Mouse (Mus musculus): ENCODE measurements around the gene Rasl11b. TPM values are rescaled to one million over a fixed set of nuclear protein-coding genes. Genes with fewer than 3 reads are reported as not detected.

Rasl11b gene
- total and polyA plus RNA-seq, 2 experiments from 2014 or later, result 7.2 to 17.1 TPM

GRCm38 (mm10) chr5:74229775-74230413, 34.8 kb downstream of the Rasl11b start:
- Histone ChIP-seq H3K27ac (no peak overlapping the region), H3K9me3 (ENCODE audit: low read length) (no peaks in the 10 kb centered on the region), H3K27me3 (ENCODE audit: insufficient read depth, low read length) (no peaks in the 10 kb centered on the region), H3K36me3 (ENCODE audit: insufficient read depth, low read length) (no peaks in the 10 kb centered on the region), H3K4me2 (ENCODE audit: low read depth, low read length) (no peak overlapping the region), H3K4me1 (ENCODE audit: insufficient read depth, low read length) (no peaks in the 10 kb centered on the region), H3K9ac (replicated peaks; ENCODE audit: low read length) (no peak overlapping the region), H3K4me3 (ENCODE audit: low read length) (no peak overlapping the region)
- no peak for TF ChIP-seq CTCF (IDR thresholded peaks at IDR 0.05; ENCODE audit: low read depth)
- DNase-seq (ENCODE audit: low spot score) (no peak), ATAC-seq (0 out of 2 replicates have a peak, but pooled peaks have one; percentile 21)
- WGBS, result 53% methylated on average over 11 of the region's 11 CpGs

- Histone ChIP-seq H3K27me3 (ENCODE audit: insufficient read depth, low read length) (no peaks in the 10 kb centered on the region), H3K4me1 (ENCODE audit: insufficient read depth, low read length) (no peaks in the 10 kb centered on the region), H3K36me3 (ENCODE audit: insufficient read depth, low read length) (no peaks in the 10 kb centered on the region), H3K4me3 (ENCODE audit: low read length) (no peak overlapping the region), H3K27ac (no peak overlapping the region), H3K9me3 (ENCODE audit: low read length) (no peaks in the 10 kb centered on the region), H3K9ac (replicated peaks; ENCODE audit: low read length) (no peak overlapping the region), H3K4me2 (ENCODE audit: low read depth, low read length) (no peak overlapping the region)
- 39% methylated on average over 2 of the region's 2 CpGs for WGBS
- TF ChIP-seq CTCF (IDR thresholded peaks at IDR 0.05; ENCODE audit: low read depth), result no peak
- peak; percentile 43; the same call in 1 of the 2 replicates for ATAC-seq
- peak; percentile 11 for DNase-seq (ENCODE audit: low spot score)
Observed at GRCm38 (mm10) chr5:74230525-74230924, 35.4 kb downstream of the Rasl11b start.

GRCm38 (mm10) chr5:74233808-74234207, 38.7 kb downstream of the Rasl11b start:
- ATAC-seq, result no peak
- no peak for TF ChIP-seq CTCF (IDR thresholded peaks at IDR 0.05; ENCODE audit: low read depth)
- Histone ChIP-seq H3K4me3 (ENCODE audit: low read length) (no peak overlapping the region), H3K4me1 (ENCODE audit: insufficient read depth, low read length) (no peaks in the 10 kb centered on the region), H3K27me3 (ENCODE audit: insufficient read depth, low read length) (no peaks in the 10 kb centered on the region), H3K36me3 (ENCODE audit: insufficient read depth, low read length) (no peaks in the 10 kb centered on the region), H3K27ac (no peak overlapping the region), H3K9me3 (ENCODE audit: low read length) (no peaks in the 10 kb centered on the region), H3K9ac (replicated peaks; ENCODE audit: low read length) (no peak overlapping the region), H3K4me2 (ENCODE audit: low read depth, low read length) (no peak overlapping the region)
- no peak for DNase-seq (ENCODE audit: low spot score)
- WGBS, result 92% methylated on average over 7 of the region's 7 CpGs

GRCm38 (mm10) chr5:74239369-74239768, 44.3 kb downstream of the Rasl11b start:
- no peak overlapping the region for H3K27ac ChIP-seq
- no peak overlapping the region for H3K4me2 ChIP-seq (ENCODE audit: low read depth, low read length)
- 71% methylated on average over 1 of the region's 1 CpGs for WGBS
- H3K36me3 ChIP-seq (ENCODE audit: insufficient read depth, low read length), result no peaks in the 10 kb centered on the region
- H3K9me3 ChIP-seq (ENCODE audit: low read length), result no peaks in the 10 kb centered on the region
- H3K4me3 ChIP-seq (ENCODE audit: low read length), result no peak overlapping the region
- no peaks in the 10 kb centered on the region for H3K4me1 ChIP-seq (ENCODE audit: insufficient read depth, low read length)
- TF ChIP-seq CTCF (IDR thresholded peaks at IDR 0.05; ENCODE audit: low read depth), result no peak
- no peak for ATAC-seq
- DNase-seq (ENCODE audit: low spot score), result no peak
- H3K9ac ChIP-seq (replicated peaks; ENCODE audit: low read length), result no peak overlapping the region
- no peaks in the 10 kb centered on the region for H3K27me3 ChIP-seq (ENCODE audit: insufficient read depth, low read length)

DNA sequence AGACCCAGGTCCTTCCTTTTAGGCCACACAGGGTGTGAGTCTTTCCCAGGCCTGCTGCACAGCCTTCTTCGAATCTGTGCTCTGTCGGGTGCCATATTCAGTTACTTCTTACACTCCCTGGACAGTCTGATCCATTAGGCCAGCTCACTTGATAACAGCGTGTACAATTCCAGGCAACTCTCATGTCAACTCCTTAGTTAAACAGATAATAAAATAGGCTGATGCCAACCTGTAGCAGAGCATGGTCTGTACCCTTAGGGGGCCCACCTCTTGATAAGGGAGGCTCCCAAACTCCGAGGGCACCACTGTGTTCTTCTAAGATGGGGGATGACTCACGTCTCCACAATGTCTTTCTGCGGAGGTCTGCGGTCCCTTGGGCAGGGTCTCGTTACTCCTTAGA, 45.2 kb downstream of the Rasl11b start:
- ATAC-seq (no peak), DNase-seq (ENCODE audit: low spot score) (no peak)
- Histone ChIP-seq H3K4me1 (ENCODE audit: insufficient read depth, low read length) (no peaks in the 10 kb centered on the region), H3K4me2 (ENCODE audit: low read depth, low read length) (no peak overlapping the region), H3K9ac (replicated peaks; ENCODE audit: low read length) (no peak overlapping the region), H3K36me3 (ENCODE audit: insufficient read depth, low read length) (no peaks in the 10 kb centered on the region), H3K27ac (no peak overlapping the region), H3K27me3 (ENCODE audit: insufficient read depth, low read length) (no peaks in the 10 kb centered on the region), H3K9me3 (ENCODE audit: low read length) (no peaks in the 10 kb centered on the region), H3K4me3 (ENCODE audit: low read length) (no peak overlapping the region)
- 76% methylated on average over 8 of the region's 8 CpGs for WGBS
- no peak for TF ChIP-seq CTCF (IDR thresholded peaks at IDR 0.05; ENCODE audit: low read depth)

DNA sequence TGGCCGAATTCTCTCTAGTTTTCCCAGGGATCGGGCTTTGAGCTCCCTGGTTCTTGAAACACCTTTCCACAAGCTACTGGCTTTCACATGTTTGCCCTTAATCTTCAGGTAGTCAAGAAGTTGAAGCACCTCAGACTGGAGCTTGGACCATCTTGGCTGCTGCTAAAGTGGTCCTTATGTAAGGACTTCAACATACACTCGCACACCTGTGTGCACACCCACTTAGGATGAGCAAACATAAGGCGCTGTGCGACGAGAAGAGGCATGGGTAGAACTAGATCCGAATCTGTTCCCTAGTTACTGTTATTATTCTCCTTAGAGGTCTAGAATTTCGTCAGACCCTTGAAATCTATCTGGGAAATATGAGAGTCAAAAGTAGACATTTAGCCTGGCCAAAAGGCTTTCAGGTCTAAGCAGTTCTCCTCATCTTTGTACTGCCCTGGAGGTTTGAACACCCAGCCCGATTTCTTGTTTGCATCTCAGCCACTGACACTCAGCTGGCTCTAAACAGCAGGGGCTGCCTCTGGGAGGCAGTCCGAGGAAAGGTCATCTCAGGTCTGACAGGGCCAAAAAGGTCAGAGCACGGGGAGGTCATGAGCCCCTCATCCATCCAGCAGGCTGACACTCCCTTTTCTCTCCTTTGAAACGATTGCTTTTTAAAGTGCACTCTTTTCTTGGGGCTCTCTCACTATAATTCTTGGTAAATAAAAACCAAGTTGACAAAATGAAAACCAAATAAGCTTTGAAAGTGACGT, 46.0 kb downstream of the Rasl11b start:
- ATAC-seq (no peak), DNase-seq (ENCODE audit: low spot score) (no peak)
- H3K27ac ChIP-seq, result no peak overlapping the region
- H3K9ac ChIP-seq (replicated peaks; ENCODE audit: low read length), result no peak overlapping the region
- H3K36me3 ChIP-seq (ENCODE audit: insufficient read depth, low read length), result no peaks in the 10 kb centered on the region
- no peak for TF ChIP-seq CTCF (IDR thresholded peaks at IDR 0.05; ENCODE audit: low read depth)
- no peaks in the 10 kb centered on the region for H3K9me3 ChIP-seq (ENCODE audit: low read length)
- 64% methylated on average over 13 of the region's 13 CpGs for WGBS
- H3K4me2 ChIP-seq (ENCODE audit: low read depth, low read length), result no peak overlapping the region
- H3K4me1 ChIP-seq (ENCODE audit: insufficient read depth, low read length), result peaks cover 6% of the 10 kb centered on the region; the same call in 1 of the 2 replicates
- no peaks in the 10 kb centered on the region for H3K27me3 ChIP-seq (ENCODE audit: insufficient read depth, low read length)
- no peak overlapping the region for H3K4me3 ChIP-seq (ENCODE audit: low read length)

DNA sequence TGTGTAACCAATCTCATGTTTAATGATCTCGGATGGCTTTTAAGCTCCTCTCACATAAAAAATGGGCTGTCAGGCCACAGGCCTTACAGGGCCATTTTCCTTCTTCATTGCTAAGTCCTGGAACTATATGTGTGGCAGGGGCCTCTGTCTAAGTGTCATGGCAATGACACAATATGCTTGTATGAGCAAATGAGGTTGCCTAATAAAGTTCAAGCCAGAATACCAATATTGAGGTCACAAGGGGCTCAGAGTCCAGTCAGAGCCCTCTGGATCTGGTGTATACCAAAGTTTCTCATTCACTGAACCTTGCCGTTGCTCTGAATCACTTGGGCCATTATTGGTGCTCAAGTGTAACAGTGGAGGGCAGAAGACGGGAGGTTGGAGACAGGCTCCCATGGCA, 47.6 kb downstream of the Rasl11b start:
- Histone ChIP-seq H3K4me3 (ENCODE audit: low read length) (no peak overlapping the region), H3K4me2 (ENCODE audit: low read depth, low read length) (no peak overlapping the region), H3K27me3 (ENCODE audit: insufficient read depth, low read length) (no peaks in the 10 kb centered on the region), H3K9me3 (ENCODE audit: low read length) (no peaks in the 10 kb centered on the region), H3K9ac (replicated peaks; ENCODE audit: low read length) (no peak overlapping the region), H3K36me3 (ENCODE audit: insufficient read depth, low read length) (no peaks in the 10 kb centered on the region), H3K4me1 (ENCODE audit: insufficient read depth, low read length) (peaks cover 6% of the 10 kb centered on the region; the same call in 1 of the 2 replicates), H3K27ac (no peak overlapping the region)
- WGBS, result 71% methylated on average over 3 of the region's 3 CpGs
- no peak for TF ChIP-seq CTCF (IDR thresholded peaks at IDR 0.05; ENCODE audit: low read depth)
- DNase-seq (ENCODE audit: low spot score) (no peak), ATAC-seq (no peak)

All from hindbrain, postnatal 0 days (tissue).